Mouse (Mus musculus): ENCODE measurements at regions not wholly inside any gene's neighbourhood (a gene's known extent, or its start where the extent isn't known, plus 50 kb on each side); places are given as distances from the start of the nearest gene placed in this dataset.

DNA sequence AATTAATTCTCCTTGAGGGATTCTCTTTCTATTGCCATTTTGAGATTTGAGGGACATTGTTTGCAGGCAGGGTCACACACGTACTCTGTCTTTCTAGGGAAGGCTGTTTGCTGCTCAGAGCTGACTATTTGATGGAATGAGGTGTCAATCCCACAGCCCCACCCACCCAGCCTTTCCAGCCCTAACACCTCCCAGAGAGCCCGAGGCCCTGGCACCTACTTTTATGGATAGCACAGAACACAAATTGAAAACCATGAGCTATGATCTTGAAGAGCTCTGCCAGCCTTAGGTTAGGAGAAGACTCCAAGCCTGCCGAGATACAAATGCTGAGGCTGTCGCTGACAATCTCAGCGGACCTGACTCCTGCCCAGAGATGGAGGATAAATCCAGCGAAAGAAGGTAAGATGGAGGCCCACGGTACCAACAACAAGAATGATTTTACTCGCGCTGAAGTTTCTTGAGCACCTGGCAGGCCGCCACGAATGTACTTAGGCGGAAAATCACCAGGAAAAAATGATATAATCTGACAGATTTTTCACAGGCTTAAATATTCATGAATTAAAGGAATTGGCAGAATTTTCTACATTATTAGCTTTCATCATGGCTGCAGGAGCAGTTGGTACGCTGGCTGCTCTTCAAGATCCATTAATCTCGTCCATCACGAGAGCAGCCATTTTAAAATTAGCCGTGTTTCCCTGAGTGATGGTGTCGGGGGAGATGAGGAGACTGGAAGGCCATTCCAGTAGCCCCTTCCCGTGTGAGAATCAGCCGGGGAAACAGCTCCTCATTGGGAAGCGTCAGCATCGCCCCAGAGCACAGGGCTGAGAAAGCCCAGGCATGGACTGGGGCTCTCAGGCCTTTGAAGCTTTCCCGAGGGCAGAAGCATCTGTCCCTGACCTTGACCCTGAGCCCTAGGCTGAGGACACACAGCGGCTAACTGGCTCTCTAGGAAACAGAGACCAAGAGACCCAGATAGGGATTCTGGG, 238.4 kb downstream of the Uaca start:
- no peak overlapping the region for H3K4me3 ChIP-seq (replicated peaks in 1 of 3; ENCODE audit: low read depth in 2 of 3, low read length in 2 of 3, poor library complexity in 1 of 3)
- H3K27me3 ChIP-seq (replicated peaks), result peaks cover 52% of the 10 kb centered on the region
- no peak overlapping the region for H3K4me2 ChIP-seq (ENCODE audit: insufficient read depth, low read depth, poor library complexity, severe bottlenecking)
- H3K9me3 ChIP-seq (replicated peaks; ENCODE audit: low read length), result no peaks in the 10 kb centered on the region
- dilution Hi-C loops (cut with MboI; ENCODE audit: extremely low pct_ligation_motif_present, extremely low pct_unique_long_range_greater_than_20kb, low sequenced_read_pairs), result no loop called here
- H3K79me2 ChIP-seq (replicated peaks; ENCODE audit: control insufficient read depth, extremely low read depth, insufficient read depth, poor library complexity, severe bottlenecking), result no peaks in the 10 kb centered on the region
- H3K4me1 ChIP-seq (ENCODE audit: control insufficient read depth in 1 of 2, insufficient read depth in 2 of 2), result peaks cover 0 to 4% of the 10 kb centered on the region in 2 experiments; a peak in 1 of 4 replicates
- H3K9ac ChIP-seq (ENCODE audit: insufficient read depth, low read depth), result no peak overlapping the region
- H3K36me3 ChIP-seq (replicated peaks in 1 of 2; ENCODE audit: control insufficient read depth in 1 of 2, insufficient read depth in 1 of 2, low read length in 1 of 2), result no peaks in the 10 kb centered on the region
- no peak overlapping the region for H3K27ac ChIP-seq (ENCODE audit: insufficient read depth, low read depth)
- TF ChIP-seq POLR2A (IDR thresholded peaks at IDR 0.05; ENCODE audit: low read depth, low read length) (no peak), ELF1 (IDR thresholded peaks at IDR 0.05; ENCODE audit: low read depth, low read length) (no peak), SMC3 (IDR thresholded peaks at IDR 0.05; ENCODE audit: low read depth, low read length) (no peak)
- in situ Hi-C loops (cut with MboI; ENCODE audit: low pct_ligation_motif_present, low pct_unique_long_range_greater_than_20kb, low sequenced_read_pairs), result loop anchor here (25.0 kb wide), 1 partner anchor 830 kb away; no protein-coding TSS in a partner anchor
- no peak for DNase-seq (ENCODE audit: extremely low read depth)

DNA sequence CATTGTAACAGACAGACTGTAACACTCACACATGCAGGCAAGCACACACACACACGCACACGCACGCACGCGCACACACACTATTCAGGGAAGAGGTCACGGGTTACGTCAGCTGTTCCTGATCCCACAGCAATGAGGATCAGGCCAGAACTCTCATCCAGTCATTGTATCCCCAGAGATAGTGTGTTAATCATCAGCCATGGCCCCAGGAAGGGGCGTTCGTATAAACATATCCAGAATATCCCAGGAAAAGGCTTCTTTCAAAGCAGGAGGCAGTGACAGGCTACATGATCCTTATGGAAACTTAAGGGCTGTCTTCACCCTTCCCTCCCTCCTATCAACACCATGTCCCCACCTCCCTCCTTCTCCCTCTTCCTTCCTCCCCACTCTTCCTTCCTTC, 239.3 kb downstream of the Uaca start:
- peaks cover 0 to 4% of the 10 kb centered on the region in 2 experiments; a peak in 1 of 4 replicates for H3K4me1 ChIP-seq (ENCODE audit: control insufficient read depth in 1 of 2, insufficient read depth in 2 of 2)
- H3K27me3 ChIP-seq (replicated peaks), result peaks cover 50% of the 10 kb centered on the region
- no peaks in the 10 kb centered on the region for H3K36me3 ChIP-seq (replicated peaks in 1 of 2; ENCODE audit: control insufficient read depth in 1 of 2, insufficient read depth in 1 of 2, low read length in 1 of 2)
- no peak overlapping the region for H3K9ac ChIP-seq (ENCODE audit: insufficient read depth, low read depth)
- no peaks in the 10 kb centered on the region for H3K79me2 ChIP-seq (replicated peaks; ENCODE audit: control insufficient read depth, extremely low read depth, insufficient read depth, poor library complexity, severe bottlenecking)
- H3K9me3 ChIP-seq (replicated peaks; ENCODE audit: low read length), result no peaks in the 10 kb centered on the region
- dilution Hi-C loops (cut with MboI; ENCODE audit: extremely low pct_ligation_motif_present, extremely low pct_unique_long_range_greater_than_20kb, low sequenced_read_pairs) (no loop called here), in situ Hi-C loops (cut with MboI; ENCODE audit: low pct_ligation_motif_present, low pct_unique_long_range_greater_than_20kb, low sequenced_read_pairs) (loop anchor here (25.0 kb wide), 1 partner anchor 829 kb away; no protein-coding TSS in a partner anchor)
- H3K4me3 ChIP-seq (replicated peaks in 1 of 3; ENCODE audit: low read depth in 2 of 3, low read length in 2 of 3, poor library complexity in 1 of 3), result no peak overlapping the region
- H3K4me2 ChIP-seq (ENCODE audit: insufficient read depth, low read depth, poor library complexity, severe bottlenecking), result no peak overlapping the region
- H3K27ac ChIP-seq (ENCODE audit: insufficient read depth, low read depth), result no peak overlapping the region
- no peak for TF ChIP-seq MAFK (IDR thresholded peaks at IDR 0.05; ENCODE audit: insufficient replicate concordance, low read length)
- no peak for TF ChIP-seq ZNF384 (IDR thresholded peaks at IDR 0.05; ENCODE audit: low read depth, low read length)
- TF ChIP-seq ZMIZ1 (IDR thresholded peaks at IDR 0.05; ENCODE audit: low read depth, low read length), result no peak
- TF ChIP-seq RAD21 (IDR thresholded peaks at IDR 0.05; ENCODE audit: low read depth, low read length), result no peak
- no peak for TF ChIP-seq RCOR1 (conservative IDR thresholded peaks at IDR 0.05; ENCODE audit: low read depth, low read length)
- no peak for TF ChIP-seq MEF2A (IDR thresholded peaks at IDR 0.05; ENCODE audit: borderline replicate concordance, low read depth, low read length)
- no peak for TF ChIP-seq KAT2A (IDR thresholded peaks at IDR 0.05; ENCODE audit: insufficient replicate concordance, low read length)
- no peak for TF ChIP-seq POLR2A (IDR thresholded peaks at IDR 0.05; ENCODE audit: low read depth, low read length)
- TF ChIP-seq GABPA (IDR thresholded peaks at IDR 0.05; ENCODE audit: insufficient replicate concordance, low read depth, low read length), result no peak
- TF ChIP-seq CHD1 (IDR thresholded peaks at IDR 0.05; ENCODE audit: low read depth, low read length), result no peak
- TF ChIP-seq SIN3A (IDR thresholded peaks at IDR 0.05; ENCODE audit: low read length), result no peak
- no peak for TF ChIP-seq JUND (conservative IDR thresholded peaks at IDR 0.05; ENCODE audit: low read depth, low read length)
- TF ChIP-seq SMC3 (IDR thresholded peaks at IDR 0.05; ENCODE audit: low read depth, low read length), result no peak
- TF ChIP-seq ZKSCAN1 (IDR thresholded peaks at IDR 0.05; ENCODE audit: borderline replicate concordance, low read depth, low read length), result no peak
- TF ChIP-seq NRF1 (IDR thresholded peaks at IDR 0.05; ENCODE audit: low read depth, low read length), result no peak
- no peak for TF ChIP-seq USF2 (conservative IDR thresholded peaks at IDR 0.05; ENCODE audit: low read depth, low read length)
- no peak for TF ChIP-seq ETS1 (conservative IDR thresholded peaks at IDR 0.05; ENCODE audit: low read depth, low read length)
- no peak for TF ChIP-seq NELFE (IDR thresholded peaks at IDR 0.05; ENCODE audit: low read depth, low read length)
- DNase-seq (ENCODE audit: extremely low read depth), result no peak
